Mouse (Mus musculus) mouse embryonic stem cell (cell line): ENCODE data around the gene Scfd2.

Experiments used
- in situ Hi-C, 2 experiments: fragments of 300-500 bp; cut with MboI; formaldehyde crosslinking; loops; 1 replicate in 1 of 2; 3 replicates in 1 of 2; pipeline ENCODE4 v1.14.3; 2019 to 2020; ENCODE audit warnings: low sequenced_read_pairs in 2 of 2, low pct_unique_long_range_greater_than_20kb in 1 of 2, mixed read lengths in 1 of 2; ENCODE audit not compliant: unreplicated experiment in 1 of 2

The Scfd2 gene

GRCm38 (mm10) chr5:74531630-74532280, at the start of gene Scfd2:
Gene Scfd2, minus strand, starts transcription at chr5:74531759.
- in situ Hi-C loops: no loop called here

- in situ Hi-C loops: no loop called here
These were observed 40.2 kb upstream of the Scfd2 start for GRCm38 (mm10) chr5:74571767-74572166.

- in situ Hi-C loops: no loop called here
These were observed 29.6 kb upstream of the Scfd2 start for GRCm38 (mm10) chr5:74561151-74561550.

- in situ Hi-C loops: no loop called here
These were observed 18.0 kb upstream of the Scfd2 start for GRCm38 (mm10) chr5:74549566-74549965.

GRCm38 (mm10) chr5:74545606-74546005, 14.0 kb upstream of the Scfd2 start:
- in situ Hi-C loops: no loop called here

GRCm38 (mm10) chr5:74536180-74536947, 4.8 kb upstream of the Scfd2 start:
- in situ Hi-C loops: no loop called here

- in situ Hi-C loops: no loop called here
These were observed 3.9 kb upstream of the Scfd2 start, which contains the start of gene Fip1l1 for GRCm38 (mm10) chr5:74535240-74536021. Gene Fip1l1, plus strand, starts transcription at chr5:74535449.

- in situ Hi-C loops: no loop called here
These were observed 774 bp downstream of the Scfd2 start for GRCm38 (mm10) chr5:74530785-74531184.

GRCm38 (mm10) chr5:74527025-74527424, 4.5 kb downstream of the Scfd2 start:
- in situ Hi-C loops: no loop called here

GRCm38 (mm10) chr5:74511686-74512085, 19.9 kb downstream of the Scfd2 start:
- in situ Hi-C loops: no loop called here

GRCm38 (mm10) chr5:74492705-74493104, 38.9 kb downstream of the Scfd2 start:
- in situ Hi-C loops: no loop called here

- in situ Hi-C loops: no loop called here
These were observed 46.9 kb downstream of the Scfd2 start for GRCm38 (mm10) chr5:74484646-74485045.

- in situ Hi-C loops: no loop called here
These were observed 48.9 kb downstream of the Scfd2 start for GRCm38 (mm10) chr5:74482633-74483032.

GRCm38 (mm10) chr5:74482034-74482433, 49.5 kb downstream of the Scfd2 start:
- in situ Hi-C loops: no loop called here

- in situ Hi-C loops: no loop called here
These were observed 51.1 kb downstream of the Scfd2 start for GRCm38 (mm10) chr5:74480409-74480808.

- in situ Hi-C loops: no loop called here
These were observed 51.6 kb downstream of the Scfd2 start for GRCm38 (mm10) chr5:74479947-74480346.

GRCm38 (mm10) chr5:74479157-74479556, 52.4 kb downstream of the Scfd2 start:
- in situ Hi-C loops: no loop called here

GRCm38 (mm10) chr5:74476551-74476950, 55.0 kb downstream of the Scfd2 start:
- in situ Hi-C loops: no loop called here

GRCm38 (mm10) chr5:74473117-74473516, 58.4 kb downstream of the Scfd2 start:
- in situ Hi-C loops: no loop called here
